Mouse (Mus musculus): ENCODE data around the gene Rplp0.

DNA sequence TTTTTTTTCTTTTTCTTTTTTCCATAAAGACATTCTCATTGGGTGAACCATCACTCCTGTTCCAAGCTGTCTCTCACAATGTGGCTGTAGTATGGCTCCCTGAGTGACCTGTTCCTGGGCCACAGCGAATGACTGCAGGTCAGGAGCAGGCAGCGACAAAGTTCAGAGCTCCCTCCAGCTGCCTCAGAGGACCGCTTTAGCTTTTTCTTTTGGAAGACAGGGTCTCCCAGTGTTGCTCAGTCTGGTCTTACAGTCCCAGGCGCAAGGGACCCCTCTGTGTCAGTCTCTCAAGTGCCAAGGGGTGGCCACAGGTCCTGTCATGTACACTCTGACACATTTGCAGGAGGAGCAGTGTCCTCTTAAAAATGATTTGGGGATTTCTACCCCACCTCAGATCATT is 36.7 kb upstream of the Rplp0 start:
- TF ChIP-seq POLR2A (IDR thresholded peaks at IDR 0.05; ENCODE audit: insufficient read length, low read depth), result no peak
- TF ChIP-seq MAX (IDR thresholded peaks at IDR 0.05; ENCODE audit: low read depth), result no peak
- no peak for TF ChIP-seq USF1 (IDR thresholded peaks at IDR 0.05; ENCODE audit: low read depth)
- no peak for TF ChIP-seq CEBPB (IDR thresholded peaks at IDR 0.05; ENCODE audit: insufficient read depth, poor library complexity, severe bottlenecking)
- no peak for TF ChIP-seq MYOD1 (IDR thresholded peaks at IDR 0.05; ENCODE audit: control insufficient read depth in 1 of 3, insufficient read length in 2 of 3, low read depth in 2 of 3)
